Mouse (Mus musculus) stomach, postnatal 0 days (tissue): ENCODE results near the gene Cdh7. TPM values are rescaled to one million over a fixed set of nuclear protein-coding genes. Genes with fewer than 3 reads are reported as not detected.

Experiments used
- ATAC-seq: fragments of 200-750 bp; cut with Nextera tagmentation; 2 replicates; pipeline ENCODE4 v1.8.0; 2017; ENCODE audit not compliant: low FRiP score, low TSS enrichment
- DNase-seq: peaks from one replicate; pipeline ENCODE4 v3.0.0-alpha.2; 2016; ENCODE audit warnings: low spot score
- H3K27ac ChIP-seq: fragments of 300-500 bp; sonication (generic); replicated peaks from 2 replicates; pipeline ENCODE4 v1.5.1; 2014; ENCODE audit warnings: mild to moderate bottlenecking, control low read depth
- H3K27me3 ChIP-seq: fragments of 300-500 bp; sonication (generic); 2 replicates; pipeline ENCODE4 v1.6.1; 2014; ENCODE audit warnings: low read length; ENCODE audit not compliant: control insufficient read depth, insufficient read depth
- H3K36me3 ChIP-seq: fragments of 300-500 bp; sonication (generic); 2 replicates; pipeline ENCODE4 v1.6.1; 2014; ENCODE audit warnings: low read length, mixed read lengths; ENCODE audit not compliant: control insufficient read depth, insufficient read depth
- H3K4me1 ChIP-seq: fragments of 300-500 bp; sonication (generic); replicated peaks from 2 replicates; pipeline ENCODE4 v1.6.1; 2014; ENCODE audit warnings: antibody characterized with exemption; ENCODE audit not compliant: control insufficient read depth, insufficient read depth
- H3K4me2 ChIP-seq: fragments of 300-500 bp; sonication (generic); replicated peaks from 2 replicates; pipeline ENCODE4 v1.6.1; 2014; ENCODE audit warnings: low read depth, mild to moderate bottlenecking, control low read depth, moderate library complexity
- H3K4me3 ChIP-seq: fragments of 300-500 bp; sonication (generic); 2 replicates; pipeline ENCODE4 v1.5.1; 2014; ENCODE audit warnings: low read depth, low read length, control low read depth
- H3K9ac ChIP-seq: fragments of 300-500 bp; sonication (generic); 2 replicates; pipeline ENCODE4 v1.6.1; 2014; ENCODE audit warnings: mild to moderate bottlenecking, low read length, control low read depth, mixed read lengths
- H3K9me3 ChIP-seq: fragments of 300-500 bp; sonication (generic); 2 replicates; pipeline ENCODE4 v1.6.1; 2016; ENCODE audit warnings: low read length; ENCODE audit not compliant: control insufficient read depth
- CTCF ChIP-seq: IDR thresholded peaks from 2 replicates; pipeline ENCODE4 v1.5.1; 2016; ENCODE audit warnings: antibody characterized with exemption, low read depth, mild to moderate bottlenecking, moderate library complexity
- EP300 ChIP-seq: optimal IDR thresholded peaks from 2 replicates; pipeline ENCODE3; 2016; ENCODE audit warnings: antibody characterized with exemption
- WGBS: fragments of 180-500 bp; shearing (Covaris S2); extraction: QIAGEN DNeasy Blood & Tissue Kit; methylation state at CpG from one replicate; pipeline ENCODE4 v1.1.7; 2014; 5-methylcytosine and 5-hydroxymethylcytosine counted together
- polyA plus RNA-seq: library from polyadenylated mRNA; unstranded; fragments of >200 nt; fragmentation: Nextera tagmentation; extraction: Ambion mirVana; gene quantifications from 2 replicates; pipeline ENCODE4 v1.2.1, GENCODE M21; 2015

Cdh7 gene
- polyA plus RNA-seq, 1 experiment from 2014 or later, result 0.05 TPM

GRCm38 (mm10) chr1:110004451-110004850 lies 22.2 kb downstream of the Cdh7 start:
- ATAC-seq, result no peak
- no peak overlapping the region for H3K4me2 ChIP-seq
- no peak for DNase-seq
- H3K36me3 ChIP-seq, result no peaks in the 10 kb centered on the region
- no peak overlapping the region for H3K4me3 ChIP-seq
- no peaks in the 10 kb centered on the region for H3K9me3 ChIP-seq
- no peaks in the 10 kb centered on the region for H3K4me1 ChIP-seq
- H3K27me3 ChIP-seq, result no peaks in the 10 kb centered on the region
- no peak overlapping the region for H3K27ac ChIP-seq
- TF ChIP-seq CTCF, result no peak
- no peak for TF ChIP-seq EP300
- no peak overlapping the region for H3K9ac ChIP-seq

GRCm38 (mm10) chr1:110005038-110005437 lies 22.8 kb downstream of the Cdh7 start:
- 57% methylated on average over 3 of the region's 3 CpGs for WGBS
- no peaks in the 10 kb centered on the region for H3K36me3 ChIP-seq
- no peak overlapping the region for H3K9ac ChIP-seq
- H3K4me1 ChIP-seq, result no peaks in the 10 kb centered on the region
- no peaks in the 10 kb centered on the region for H3K27me3 ChIP-seq
- TF ChIP-seq EP300, result no peak
- no peak for TF ChIP-seq CTCF
- ATAC-seq, result no peak
- no peak for DNase-seq
- H3K9me3 ChIP-seq, result no peaks in the 10 kb centered on the region
- no peak overlapping the region for H3K27ac ChIP-seq
- H3K4me2 ChIP-seq, result no peak overlapping the region
- H3K4me3 ChIP-seq, result no peak overlapping the region

DNA sequence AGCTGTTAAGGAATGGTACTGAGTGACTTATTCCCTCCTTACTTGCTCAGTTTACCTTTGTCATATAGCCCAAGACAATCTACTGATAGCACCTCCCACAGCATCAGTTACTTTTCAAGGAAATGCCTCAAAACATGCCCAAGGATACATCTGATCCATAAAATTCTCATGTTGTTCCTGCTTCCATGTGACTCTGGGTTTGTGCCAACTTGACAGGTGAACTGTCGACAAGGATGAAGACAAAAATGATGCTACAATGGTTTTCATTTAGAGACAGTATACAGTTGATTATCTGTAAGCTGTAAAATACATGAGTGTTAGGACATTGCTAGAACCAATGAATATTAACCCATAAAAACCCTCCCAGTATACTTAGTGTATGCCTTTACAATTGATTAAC lies 29.9 kb downstream of the Cdh7 start:
- H3K4me3 ChIP-seq, result no peak overlapping the region
- 83% methylated on average over 1 of the region's 1 CpGs for WGBS
- ATAC-seq, result no peak
- no peaks in the 10 kb centered on the region for H3K36me3 ChIP-seq
- no peak overlapping the region for H3K9ac ChIP-seq
- no peak overlapping the region for H3K27ac ChIP-seq
- TF ChIP-seq CTCF (no peak), EP300 (no peak)
- no peak overlapping the region for H3K4me2 ChIP-seq
- no peaks in the 10 kb centered on the region for H3K4me1 ChIP-seq
- H3K9me3 ChIP-seq, result no peaks in the 10 kb centered on the region
- no peak for DNase-seq
- no peaks in the 10 kb centered on the region for H3K27me3 ChIP-seq

DNA sequence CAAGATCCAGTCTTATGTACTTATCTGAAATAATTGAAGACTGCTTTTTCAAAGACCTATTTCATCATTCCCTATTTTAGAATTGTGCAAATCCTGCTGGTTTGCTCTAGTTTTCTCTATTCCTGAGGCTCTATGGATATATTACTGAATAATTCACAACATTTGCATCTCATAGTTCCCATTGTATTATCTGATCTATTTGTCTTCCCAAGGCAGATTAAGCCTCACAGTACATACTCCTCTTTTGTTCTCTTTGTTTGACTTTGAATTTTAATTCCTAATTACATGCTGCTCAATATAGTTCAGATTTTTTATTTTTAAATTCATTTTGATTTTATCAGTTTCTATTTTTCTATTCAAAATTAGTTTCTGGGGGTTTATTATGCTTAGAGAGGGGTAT lies 74.1 kb downstream of the Cdh7 start:
- no peak overlapping the region for H3K9ac ChIP-seq
- TF ChIP-seq EP300 (no peak), CTCF (no peak)
- DNase-seq (no peak), ATAC-seq (no peak)
- no peak overlapping the region for H3K27ac ChIP-seq
- H3K9me3 ChIP-seq, result no peaks in the 10 kb centered on the region
- no peak overlapping the region for H3K4me2 ChIP-seq
- no peak overlapping the region for H3K4me3 ChIP-seq
- H3K36me3 ChIP-seq, result no peaks in the 10 kb centered on the region
- H3K4me1 ChIP-seq, result no peaks in the 10 kb centered on the region
- H3K27me3 ChIP-seq, result no peaks in the 10 kb centered on the region

GRCm38 (mm10) chr1:110067405-110067804 lies 85.2 kb downstream of the Cdh7 start:
- H3K27me3 ChIP-seq, result no peaks in the 10 kb centered on the region
- no peaks in the 10 kb centered on the region for H3K4me1 ChIP-seq
- H3K9ac ChIP-seq, result no peak overlapping the region
- no peak overlapping the region for H3K4me3 ChIP-seq
- no peak for ATAC-seq
- TF ChIP-seq CTCF (no peak), EP300 (no peak)
- no peaks in the 10 kb centered on the region for H3K36me3 ChIP-seq
- no peaks in the 10 kb centered on the region for H3K9me3 ChIP-seq
- no peak for DNase-seq
- WGBS, result 91% methylated on average over 1 of the region's 1 CpGs
- no peak overlapping the region for H3K4me2 ChIP-seq
- no peak overlapping the region for H3K27ac ChIP-seq

DNA sequence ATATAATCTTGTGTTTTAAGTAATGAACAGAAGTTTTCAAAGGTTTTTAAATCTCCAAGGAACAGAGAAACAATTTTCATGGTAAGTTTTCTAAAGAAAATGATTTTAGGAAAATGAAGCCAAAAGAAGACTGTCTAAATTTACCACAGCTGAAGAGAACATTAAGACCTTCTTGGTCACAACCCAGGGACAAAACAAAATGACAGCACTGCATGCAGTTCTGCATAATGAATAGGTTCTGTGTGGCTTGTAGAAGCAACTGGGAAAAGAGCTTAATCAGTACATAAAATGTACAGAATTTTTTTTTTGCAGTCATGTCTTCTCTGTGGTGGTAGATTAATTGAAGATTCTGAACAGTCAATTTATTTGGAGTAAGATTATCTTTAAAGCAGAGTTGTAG lies 96.2 kb downstream of the Cdh7 start:
- Histone ChIP-seq H3K4me2 (no peak overlapping the region), H3K9ac (no peak overlapping the region), H3K27me3 (no peaks in the 10 kb centered on the region), H3K4me1 (no peaks in the 10 kb centered on the region), H3K27ac (no peak overlapping the region), H3K36me3 (no peaks in the 10 kb centered on the region), H3K9me3 (no peaks in the 10 kb centered on the region), H3K4me3 (no peak overlapping the region)
- ATAC-seq (no peak), DNase-seq (no peak)
- TF ChIP-seq CTCF (no peak), EP300 (no peak)

DNA sequence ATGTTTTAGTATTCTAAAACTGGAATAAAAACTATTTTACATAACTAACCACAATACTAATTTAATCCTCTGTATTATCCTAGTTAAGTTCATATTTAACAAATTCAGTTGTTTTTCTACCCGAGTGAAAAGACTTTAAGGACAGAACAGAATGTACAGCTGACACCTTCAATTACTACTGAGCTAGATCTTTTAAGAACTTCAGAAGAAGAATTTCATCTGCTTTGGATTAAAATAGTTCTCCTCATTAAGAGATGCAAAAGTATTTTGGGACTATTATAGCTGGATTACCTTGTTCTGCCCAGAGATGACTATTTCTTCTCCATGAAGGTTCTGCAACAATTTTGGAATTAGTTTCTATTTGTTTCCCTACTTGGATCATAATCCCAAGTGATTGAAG lies 135.8 kb downstream of the Cdh7 start:
- H3K27me3 ChIP-seq, result no peaks in the 10 kb centered on the region
- no peak overlapping the region for H3K27ac ChIP-seq
- H3K9me3 ChIP-seq, result no peaks in the 10 kb centered on the region
- H3K9ac ChIP-seq, result no peak overlapping the region
- no peak overlapping the region for H3K4me2 ChIP-seq
- no peaks in the 10 kb centered on the region for H3K36me3 ChIP-seq
- WGBS, result 83% methylated on average over 1 of the region's 1 CpGs
- no peak overlapping the region for H3K4me3 ChIP-seq
- no peak for TF ChIP-seq CTCF
- no peak for TF ChIP-seq EP300
- ATAC-seq (no peak), DNase-seq (no peak)
- H3K4me1 ChIP-seq, result no peaks in the 10 kb centered on the region
